Mouse (Mus musculus) kidney, adult 10 weeks (tissue): ENCODE results near the gene Ankrd33b. TPM values are rescaled to one million over a fixed set of nuclear protein-coding genes. Genes with fewer than 3 reads are reported as not detected.

ENCODE experiments used
- polyA plus RNA-seq: library from polyadenylated mRNA; stranded (reverse); fragments of 350-450 nt; fragmentation: Illumina TruSeq; extraction: RNeasy Lipid Tissue Mini Kit (QIAGEN cat#74804); gene quantifications from one replicate; pipeline ENCODE4 v1.2.3, GENCODE M21; 2014; ENCODE audit warnings: low read depth, low replicate concordance

Ankrd33b gene
- polyA plus RNA-seq: 45.7 TPM

DNA sequence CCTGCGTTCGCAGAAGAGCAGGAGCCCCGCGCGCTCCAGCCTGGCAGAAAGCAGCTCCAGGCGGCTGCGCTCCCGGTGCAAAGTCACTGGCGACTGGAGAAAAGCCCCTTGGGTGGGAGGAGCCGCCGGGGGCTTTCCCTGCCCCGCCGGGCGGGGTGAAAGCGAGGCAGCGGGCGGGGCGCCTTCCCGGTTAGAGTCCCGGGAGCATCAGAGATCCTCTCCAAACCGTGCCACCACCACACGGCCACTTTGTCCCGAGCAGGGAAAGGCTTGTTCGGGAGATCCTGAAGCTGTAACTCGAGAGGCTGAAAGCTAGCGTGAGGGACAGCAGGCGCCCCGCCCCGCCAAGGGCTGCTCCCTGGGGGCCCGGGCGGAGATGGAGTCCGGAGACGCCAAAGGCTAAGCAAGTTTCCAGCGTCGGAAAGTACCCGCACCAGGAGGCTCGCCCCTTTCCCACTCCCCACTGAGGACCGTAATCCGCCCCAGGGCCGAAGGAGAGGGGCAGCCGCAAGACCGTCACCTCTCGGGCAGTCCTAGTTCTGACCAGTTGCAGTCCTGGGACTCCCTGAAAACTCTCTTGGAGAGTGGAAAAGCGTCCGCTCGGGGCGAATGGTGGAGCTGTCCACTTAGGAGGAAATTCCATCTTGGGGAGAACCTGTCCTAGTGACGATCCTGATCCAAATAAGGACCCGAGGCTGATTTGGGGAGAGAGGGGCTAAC lies at the start of gene Ankrd33b:
TSS of gene Ankrd33b (minus strand) at position 246 of the 720 bp plus-strand sequence.

Other genes starting within 250 kb of the Ankrd33b start
- 22.7 TPM for gene Dap, start 143.4 kb downstream of the Ankrd33b start, polyA plus RNA-seq
- 6.5 TPM for gene Ropn1l, start 86.0 kb upstream of the Ankrd33b start, polyA plus RNA-seq
- gene March6, start 163.3 kb upstream of the Ankrd33b start, polyA plus RNA-seq: 137 TPM
- 195 TPM for gene Cmbl, start 197.7 kb upstream of the Ankrd33b start, polyA plus RNA-seq
- gene Cct5, start 234.1 kb upstream of the Ankrd33b start, polyA plus RNA-seq: 85.8 TPM
- 4.5 TPM for gene Fam173b, start 234.1 kb upstream of the Ankrd33b start, polyA plus RNA-seq